Mouse (Mus musculus): ENCODE measurements around the gene Tlr3. TPM values are rescaled to one million over a fixed set of nuclear protein-coding genes. Genes with fewer than 3 reads are reported as not detected.

Gene Tlr3
- polyA plus RNA-seq, 2 experiments, result 0.38 to 0.61 TPM

DNA sequence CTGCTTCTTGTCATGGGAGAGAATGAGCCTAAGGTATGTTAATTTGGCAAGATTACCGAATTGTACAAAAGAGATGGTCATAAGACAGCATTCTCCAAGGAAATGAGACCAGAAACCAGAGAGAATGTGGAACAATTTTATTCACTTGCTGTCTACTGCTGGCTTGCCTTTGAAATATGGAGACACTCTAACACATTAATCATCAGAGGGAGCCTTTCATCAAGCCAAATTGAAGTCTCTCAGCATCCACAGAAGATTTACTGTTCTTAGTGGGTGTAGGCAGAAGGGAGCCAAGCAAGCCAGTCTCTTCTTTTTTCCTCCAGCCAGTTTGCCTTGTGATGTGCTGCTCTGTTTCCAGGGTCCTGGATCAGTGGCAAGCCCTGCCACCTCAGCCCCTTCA, 37.4 kb upstream of the Tlr3 start:
- no peak for TF ChIP-seq EP300 (IDR thresholded peaks at IDR 0.05; ENCODE audit: low read depth)
- no peak for TF ChIP-seq CTCF (IDR thresholded peaks at IDR 0.05; ENCODE audit: low read depth)

DNA sequence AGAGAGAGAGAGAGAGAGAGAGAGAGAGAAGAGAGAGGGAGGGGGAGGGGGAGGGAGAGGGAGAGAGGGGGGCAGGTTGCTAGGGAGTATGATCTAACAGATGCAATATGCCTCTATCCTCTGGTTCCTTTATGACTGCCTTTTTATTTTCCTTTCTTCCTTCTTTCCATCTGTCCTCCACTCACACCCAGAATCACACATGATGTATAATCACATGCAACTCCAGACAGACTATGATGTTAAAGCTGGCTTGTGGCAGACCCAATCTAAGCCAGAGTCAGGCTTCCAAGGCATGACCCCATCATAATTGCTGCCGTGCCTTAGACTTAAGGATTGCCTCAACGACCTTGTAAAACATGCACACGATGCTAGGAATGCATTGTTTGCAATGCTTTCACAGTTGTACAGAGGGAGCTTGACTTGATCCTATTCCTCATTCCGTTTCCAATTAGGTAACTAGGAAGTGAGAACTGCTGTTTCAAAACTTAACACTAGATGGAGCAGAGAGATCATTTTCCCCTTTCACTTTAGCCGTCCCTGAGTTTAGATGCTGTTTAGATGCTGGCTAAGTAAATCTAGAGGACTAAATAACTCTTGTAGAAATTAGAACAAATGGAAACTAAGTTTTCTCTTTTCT, 28.1 kb upstream of the Tlr3 start:
- no peak overlapping the region for H3K4me3 ChIP-seq (ENCODE audit: insufficient read depth in 1 of 2, low read depth in 2 of 2, low read length in 2 of 2)
- H3K4me1 ChIP-seq (replicated peaks; ENCODE audit: control insufficient read depth in 2 of 2, insufficient read depth in 2 of 2, low read length in 1 of 2), result no peaks in the 10 kb centered on the region; a peak in 1 of 4 replicates
- DNase-seq (ENCODE audit: low read depth in 3 of 3, low spot score in 3 of 3), result no peak
- H3K27me3 ChIP-seq (ENCODE audit: control insufficient read depth, insufficient read depth, low read length), result no peaks in the 10 kb centered on the region
- 7% methylated on average over 5 of the region's 5 CpGs for WGBS (ENCODE audit: insufficient replicate concordance)
- TF ChIP-seq CTCF (IDR thresholded peaks at IDR 0.05; ENCODE audit: low read depth) (peak; percentile 33; the same call in 1 of the 2 replicates), EP300 (IDR thresholded peaks at IDR 0.05; ENCODE audit: low read depth) (no peak)
- H3K36me3 ChIP-seq (replicated peaks; ENCODE audit: control insufficient read depth, insufficient read depth, low read depth), result no peaks in the 10 kb centered on the region
- H3K4me2 ChIP-seq (ENCODE audit: low read depth), result no peak overlapping the region
- no peak overlapping the region for H3K9ac ChIP-seq (replicated peaks)
- no peak for ATAC-seq (ENCODE audit: insufficient read depth)
- no peak overlapping the region for H3K27ac ChIP-seq
- no peaks in the 10 kb centered on the region for H3K9me3 ChIP-seq (ENCODE audit: control insufficient read depth, low read length)

More for the DNA sequence above, 37.4 kb upstream of the Tlr3 start:
- H3K9ac ChIP-seq (replicated peaks), result no peak overlapping the region
- H3K9me3 ChIP-seq (ENCODE audit: control insufficient read depth, low read length), result no peaks in the 10 kb centered on the region
- no peak overlapping the region for H3K4me3 ChIP-seq (ENCODE audit: insufficient read depth in 1 of 2, low read depth in 2 of 2, low read length in 2 of 2)
- WGBS (ENCODE audit: insufficient replicate concordance), result 39% methylated on average over 1 of the region's 1 CpGs
- DNase-seq (ENCODE audit: low read depth in 3 of 3, low spot score in 3 of 3) (no peak), ATAC-seq (ENCODE audit: insufficient read depth) (no peak)
- no peaks in the 10 kb centered on the region for H3K36me3 ChIP-seq (replicated peaks; ENCODE audit: control insufficient read depth, insufficient read depth, low read depth)
- no peaks in the 10 kb centered on the region for H3K27me3 ChIP-seq (ENCODE audit: control insufficient read depth, insufficient read depth, low read length)
- no peaks in the 10 kb centered on the region for H3K4me1 ChIP-seq (replicated peaks; ENCODE audit: control insufficient read depth in 2 of 2, insufficient read depth in 2 of 2, low read length in 1 of 2)
- no peak overlapping the region for H3K4me2 ChIP-seq (ENCODE audit: low read depth)
- no peak overlapping the region for H3K27ac ChIP-seq

DNA sequence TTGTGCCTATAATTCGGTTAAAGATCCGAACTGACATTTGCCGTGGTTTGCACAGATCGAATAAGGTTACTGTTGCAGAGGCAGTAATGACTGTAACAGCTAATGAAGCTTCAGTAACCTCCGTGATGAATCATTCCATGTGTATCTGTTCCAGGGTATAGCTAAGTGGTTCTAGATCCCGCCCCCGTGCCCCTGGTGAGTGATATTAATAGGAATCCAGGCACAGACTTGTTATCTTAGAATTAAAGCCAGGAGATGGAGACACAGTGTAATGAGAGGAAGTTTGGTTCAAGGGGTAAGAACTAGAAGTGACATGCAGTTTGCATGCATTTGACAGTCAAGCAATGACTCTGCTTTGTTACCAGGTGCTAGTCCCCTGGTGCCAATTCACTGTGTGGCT, 9.3 kb upstream of the Tlr3 start:
- no peaks in the 10 kb centered on the region for H3K27me3 ChIP-seq (ENCODE audit: control insufficient read depth, insufficient read depth, low read length)
- ATAC-seq (ENCODE audit: insufficient read depth), result no peak
- no peaks in the 10 kb centered on the region for H3K36me3 ChIP-seq (replicated peaks; ENCODE audit: control insufficient read depth, insufficient read depth, low read depth)
- TF ChIP-seq CTCF (IDR thresholded peaks at IDR 0.05; ENCODE audit: low read depth) (no peak), EP300 (IDR thresholded peaks at IDR 0.05; ENCODE audit: low read depth) (no peak)
- no peaks in the 10 kb centered on the region for H3K9me3 ChIP-seq (ENCODE audit: control insufficient read depth, low read length)
- WGBS (ENCODE audit: insufficient replicate concordance), result 55% methylated on average over 7 of the region's 7 CpGs
- DNase-seq (ENCODE audit: low read depth in 3 of 3, low spot score in 3 of 3), result no peak
- no peak overlapping the region for H3K4me3 ChIP-seq (ENCODE audit: insufficient read depth in 1 of 2, low read depth in 2 of 2, low read length in 2 of 2)
- no peak overlapping the region for H3K9ac ChIP-seq (replicated peaks)
- H3K27ac ChIP-seq, result no peak overlapping the region
- H3K4me1 ChIP-seq (replicated peaks; ENCODE audit: control insufficient read depth in 2 of 2, insufficient read depth in 2 of 2, low read length in 1 of 2), result no peaks in the 10 kb centered on the region
- H3K4me2 ChIP-seq (ENCODE audit: low read depth), result no peak overlapping the region

DNA sequence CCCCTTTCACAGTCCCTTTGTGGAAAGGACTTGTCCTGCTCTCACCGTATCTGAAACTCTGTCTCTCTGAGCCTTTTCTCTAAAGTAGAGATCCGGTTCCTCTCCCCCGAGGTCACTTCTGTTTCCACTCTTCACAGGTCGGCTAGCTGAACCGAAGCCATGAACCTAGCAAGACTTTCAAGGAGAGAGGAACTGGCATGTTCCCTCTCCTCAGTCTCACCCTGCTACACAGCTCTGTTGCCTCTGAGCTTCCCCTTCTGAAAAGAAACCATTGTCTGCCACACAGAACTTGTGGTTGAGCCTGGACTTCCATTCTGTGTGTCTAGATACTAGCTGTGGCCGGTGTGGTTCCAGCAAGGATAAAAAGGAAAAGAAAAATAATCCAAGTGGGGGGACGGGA, 4.1 kb upstream of the Tlr3 start:
- Histone ChIP-seq H3K27ac (no peak overlapping the region), H3K36me3 (replicated peaks; ENCODE audit: control insufficient read depth, insufficient read depth, low read depth) (no peaks in the 10 kb centered on the region), H3K4me3 (ENCODE audit: insufficient read depth in 1 of 2, low read depth in 2 of 2, low read length in 2 of 2) (no peak overlapping the region), H3K9ac (replicated peaks) (no peak overlapping the region), H3K4me2 (ENCODE audit: low read depth) (no peak overlapping the region), H3K27me3 (ENCODE audit: control insufficient read depth, insufficient read depth, low read length) (no peaks in the 10 kb centered on the region), H3K9me3 (ENCODE audit: control insufficient read depth, low read length) (no peaks in the 10 kb centered on the region), H3K4me1 (replicated peaks; ENCODE audit: control insufficient read depth in 2 of 2, insufficient read depth in 2 of 2, low read length in 1 of 2) (0 out of 4 replicates have a peak, but pooled peaks cover 0 to 4% of the 10 kb centered on the region in 2 experiments)
- WGBS (ENCODE audit: insufficient replicate concordance), result 10% methylated on average over 7 of the region's 7 CpGs
- no peak for ATAC-seq (ENCODE audit: insufficient read depth)
- no peak for DNase-seq (ENCODE audit: low read depth in 3 of 3, low spot score in 3 of 3)
- no peak for TF ChIP-seq EP300 (IDR thresholded peaks at IDR 0.05; ENCODE audit: low read depth)
- no peak for TF ChIP-seq CTCF (IDR thresholded peaks at IDR 0.05; ENCODE audit: low read depth)

DNA sequence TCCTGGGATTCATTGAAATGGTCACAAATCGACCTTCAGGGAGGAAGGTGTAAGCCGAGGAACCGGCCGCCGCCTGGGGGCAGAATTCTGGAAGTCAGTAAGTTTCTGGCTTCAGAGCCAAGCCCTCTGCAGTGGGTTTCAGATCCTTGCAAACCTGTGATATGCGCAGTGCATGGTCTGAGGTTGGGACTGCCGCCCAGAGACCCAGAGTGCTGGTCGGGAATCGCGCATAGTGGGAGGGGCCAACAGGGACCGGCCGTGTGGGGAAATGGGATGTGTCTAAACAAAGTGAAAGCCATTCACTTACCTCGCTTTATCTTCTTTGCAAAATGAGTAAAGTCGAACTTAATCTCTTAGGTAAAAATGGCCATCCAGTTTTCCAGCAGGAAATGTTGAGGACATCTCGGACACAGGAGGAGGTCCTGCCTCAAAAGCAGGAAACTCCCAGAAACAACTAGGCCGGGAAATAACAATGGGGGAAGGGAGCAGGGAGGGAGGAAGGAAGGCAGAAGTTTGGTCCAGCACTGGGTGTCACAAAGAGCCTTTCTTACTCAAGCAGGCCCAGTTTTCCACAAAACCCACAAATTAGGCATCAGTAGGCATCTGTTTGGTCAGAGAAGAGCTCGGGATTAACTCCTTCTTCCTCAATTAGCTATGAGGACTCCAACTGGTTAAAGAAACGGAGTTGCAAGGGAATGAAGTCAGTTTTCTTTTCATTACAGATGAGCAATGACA, 567 bp downstream of the Tlr3 start:
- Histone ChIP-seq H3K4me1 (replicated peaks; ENCODE audit: control insufficient read depth in 2 of 2, insufficient read depth in 2 of 2, low read length in 1 of 2) (0 out of 4 replicates have a peak, but pooled peaks cover 0 to 4% of the 10 kb centered on the region in 2 experiments), H3K4me2 (ENCODE audit: low read depth) (peak overlapping the region; percentile 62), H3K27me3 (ENCODE audit: control insufficient read depth, insufficient read depth, low read length) (no peaks in the 10 kb centered on the region), H3K9ac (replicated peaks) (peak overlapping the region; percentile 27; the same call in 1 of the 2 replicates), H3K27ac (no peak overlapping the region), H3K4me3 (ENCODE audit: insufficient read depth in 1 of 2, low read depth in 2 of 2, low read length in 2 of 2) (peak overlapping the region; percentile 54 to 64), H3K36me3 (replicated peaks; ENCODE audit: control insufficient read depth, insufficient read depth, low read depth) (no peaks in the 10 kb centered on the region), H3K9me3 (ENCODE audit: control insufficient read depth, low read length) (no peaks in the 10 kb centered on the region)
- WGBS (ENCODE audit: insufficient replicate concordance), result 5% methylated on average over 18 of the region's 18 CpGs
- DNase-seq (ENCODE audit: low read depth in 3 of 3, low spot score in 3 of 3), result peak in 2 of 3 experiments; percentile 3 to 7
- TF ChIP-seq EP300 (IDR thresholded peaks at IDR 0.05; ENCODE audit: low read depth) (no peak), CTCF (IDR thresholded peaks at IDR 0.05; ENCODE audit: low read depth) (peak; percentile 20; the same call in 1 of the 2 replicates)
- ATAC-seq (ENCODE audit: insufficient read depth), result 0 out of 2 replicates have a peak, but pooled peaks have one; percentile 37

Measured in liver, embryonic 14.5 days (tissue).